Mouse (Mus musculus) heart, embryonic 15.5 days (tissue): ENCODE results near the gene Rab25. TPM values are rescaled to one million over a fixed set of nuclear protein-coding genes. Genes with fewer than 3 reads are reported as not detected.

Source experiments
- ATAC-seq: fragments of 200-750 bp; cut with Nextera tagmentation; replicated peaks from 2 replicates; pipeline ENCODE4 v1.8.0; 2017; ENCODE audit warnings: low read depth, moderate TSS enrichment; ENCODE audit not compliant: insufficient number of reproducible peaks, insufficient read depth, low FRiP score
- H3K27ac ChIP-seq: fragments of 300-500 bp; sonication (generic); 2 replicates; pipeline ENCODE4 v1.5.1; 2015; ENCODE audit warnings: mild to moderate bottlenecking, inconsistent platforms
- H3K27me3 ChIP-seq: fragments of 300-500 bp; sonication (generic); 2 replicates; pipeline ENCODE4 v1.6.1; 2015; ENCODE audit warnings: inconsistent platforms
- H3K36me3 ChIP-seq: fragments of 300-500 bp; sonication (generic); 2 replicates; pipeline ENCODE4 v1.6.1; 2015; ENCODE audit warnings: mild to moderate bottlenecking, inconsistent platforms
- H3K4me1 ChIP-seq: fragments of 300-500 bp; sonication (generic); replicated peaks from 2 replicates; pipeline ENCODE4 v1.6.1; 2015; ENCODE audit warnings: inconsistent platforms
- H3K4me2 ChIP-seq: fragments of 300-500 bp; sonication (generic); 2 replicates; pipeline ENCODE4 v1.6.1; 2015; ENCODE audit warnings: inconsistent platforms, mild to moderate bottlenecking, moderate library complexity
- H3K4me3 ChIP-seq: fragments of 300-500 bp; sonication (generic); 2 replicates; pipeline ENCODE4 v1.5.1; 2015; ENCODE audit warnings: mild to moderate bottlenecking, inconsistent platforms
- H3K9ac ChIP-seq: fragments of 300-500 bp; sonication (generic); 2 replicates; pipeline ENCODE4 v1.6.1; 2015; ENCODE audit warnings: mild to moderate bottlenecking, inconsistent platforms
- H3K9me3 ChIP-seq: fragments of 300-500 bp; sonication (generic); replicated peaks from 2 replicates; pipeline ENCODE4 v1.6.1; 2016; ENCODE audit warnings: inconsistent platforms
- WGBS: fragments of 180-500 bp; shearing (Covaris S2); methylation state at CpG from one replicate; pipeline ENCODE4 v1.1.7; 2015; ENCODE audit warnings: mixed read lengths; 5-methylcytosine and 5-hydroxymethylcytosine counted together
- polyA plus RNA-seq: library from polyadenylated mRNA; unstranded; fragments of >200 nt; fragmentation: Nextera tagmentation; extraction: Ambion mirVana; gene quantifications from 2 replicates; pipeline ENCODE4 v1.2.1, GENCODE M21; 2015

Rab25 gene
- polyA plus RNA-seq, 1 experiment from 2014 or later, result 0.92 TPM

DNA sequence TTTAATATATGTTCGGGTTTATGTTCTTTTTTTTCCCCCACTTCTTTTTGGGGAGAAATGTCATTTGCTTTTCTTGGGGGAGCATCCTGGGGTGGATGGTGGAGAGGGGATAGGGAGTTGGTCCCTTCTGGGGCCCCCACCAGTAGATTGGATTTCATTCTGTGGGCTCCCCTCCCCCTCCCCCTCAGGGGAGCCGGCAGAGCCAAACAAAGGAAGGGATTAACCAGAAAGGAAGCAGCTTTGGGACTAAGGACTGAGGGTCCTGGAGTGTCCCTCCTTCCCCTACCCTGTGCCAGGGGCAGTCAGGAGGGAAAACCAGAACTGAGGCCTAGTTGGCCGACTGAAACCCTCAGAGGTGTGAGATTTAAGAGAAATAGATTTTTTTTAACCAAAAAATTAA lies 8.7 kb downstream of the Rab25 start:
- no peak overlapping the region for H3K9ac ChIP-seq
- ATAC-seq, result no peak
- no peak overlapping the region for H3K4me2 ChIP-seq
- no peaks in the 10 kb centered on the region for H3K27me3 ChIP-seq
- peaks cover 48% of the 10 kb centered on the region for H3K4me1 ChIP-seq
- 42% methylated on average over 3 of the region's 3 CpGs for WGBS
- H3K27ac ChIP-seq, result no peak overlapping the region
- no peak overlapping the region for H3K4me3 ChIP-seq
- H3K36me3 ChIP-seq, result peaks cover 26% of the 10 kb centered on the region; the same call in 1 of the 2 replicates
- H3K9me3 ChIP-seq, result no peaks in the 10 kb centered on the region

DNA sequence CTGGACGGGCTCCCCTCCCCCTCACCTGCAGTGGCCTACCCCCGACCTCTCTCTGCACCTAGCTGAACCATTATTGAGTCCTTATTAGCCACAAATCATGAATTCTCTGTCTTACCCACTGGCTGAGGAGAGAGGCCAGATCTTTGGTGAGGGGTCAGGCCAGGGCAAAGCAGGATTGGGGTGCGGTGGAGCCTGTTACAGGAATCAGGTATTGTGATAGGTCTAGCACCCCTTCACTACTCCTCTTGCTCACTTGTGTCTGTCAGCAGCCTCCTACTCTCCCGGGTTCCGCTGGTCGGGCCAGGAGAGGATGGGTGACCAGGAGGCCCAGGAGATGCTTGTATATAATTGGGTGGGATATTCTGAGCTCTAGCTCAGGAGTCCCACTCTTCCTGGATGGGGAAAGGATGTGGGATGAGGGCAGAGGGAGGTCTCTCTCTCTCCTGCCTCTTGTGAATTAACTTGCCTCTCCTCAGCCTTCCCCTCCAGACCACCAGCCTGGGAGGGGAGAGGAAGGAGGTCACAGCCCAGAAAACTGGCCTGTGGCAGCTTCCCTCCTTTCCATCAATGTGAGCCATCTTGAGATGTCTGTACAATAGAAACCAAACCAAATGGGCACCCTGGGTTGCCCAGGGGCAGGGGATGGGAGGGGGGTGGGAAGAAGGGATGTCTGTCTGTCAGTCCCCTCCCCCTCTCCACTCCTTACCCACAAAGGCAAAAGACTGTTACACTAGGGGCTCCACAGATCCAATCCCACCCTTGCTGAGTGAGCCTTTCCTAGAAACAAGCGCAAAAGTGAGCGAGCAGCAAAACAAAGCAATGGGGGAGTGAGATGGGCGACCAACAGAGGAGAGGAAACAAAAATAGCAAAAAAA lies 9.6 kb downstream of the Rab25 start:
- Histone ChIP-seq H3K4me3 (no peak overlapping the region), H3K4me2 (no peak overlapping the region), H3K27ac (no peak overlapping the region), H3K27me3 (no peaks in the 10 kb centered on the region), H3K9me3 (no peaks in the 10 kb centered on the region), H3K9ac (no peak overlapping the region), H3K36me3 (peaks cover 26% of the 10 kb centered on the region; the same call in 1 of the 2 replicates), H3K4me1 (peaks cover 57% of the 10 kb centered on the region)
- ATAC-seq, result no peak
- WGBS, result 60% methylated on average over 9 of the region's 9 CpGs

DNA sequence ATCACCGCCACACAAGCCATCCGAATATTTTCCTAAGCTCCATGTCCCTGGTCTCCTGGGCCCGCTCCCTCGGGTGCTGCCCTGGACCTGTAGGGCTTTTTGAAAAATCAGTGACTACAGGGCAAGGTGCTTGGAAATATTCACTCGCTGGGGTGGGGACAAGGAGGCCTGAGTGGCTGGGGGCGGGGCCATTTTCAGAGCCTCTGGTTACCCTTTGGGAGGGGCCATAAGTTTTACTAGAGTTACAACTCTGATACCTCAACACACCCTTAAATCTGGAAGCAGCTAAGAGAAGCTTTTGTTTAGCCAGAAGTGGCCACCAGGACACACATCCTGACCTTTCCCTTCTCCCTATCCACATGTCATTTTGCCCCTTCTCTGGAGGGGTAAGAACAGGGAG lies 11.0 kb downstream of the Rab25 start:
- no peak for ATAC-seq
- Histone ChIP-seq H3K27me3 (no peaks in the 10 kb centered on the region), H3K36me3 (peaks cover 26% of the 10 kb centered on the region; the same call in 1 of the 2 replicates), H3K4me3 (peak overlapping the region; percentile 37; the same call in 1 of the 2 replicates), H3K9me3 (no peaks in the 10 kb centered on the region), H3K9ac (peak overlapping the region; percentile 29; the same call in 1 of the 2 replicates), H3K4me2 (peak overlapping the region; percentile 74), H3K4me1 (peaks cover 62% of the 10 kb centered on the region), H3K27ac (0 out of 2 replicates have a peak overlapping the region, but pooled peaks have one; percentile 32)
- 75% methylated on average over 6 of the region's 6 CpGs for WGBS

DNA sequence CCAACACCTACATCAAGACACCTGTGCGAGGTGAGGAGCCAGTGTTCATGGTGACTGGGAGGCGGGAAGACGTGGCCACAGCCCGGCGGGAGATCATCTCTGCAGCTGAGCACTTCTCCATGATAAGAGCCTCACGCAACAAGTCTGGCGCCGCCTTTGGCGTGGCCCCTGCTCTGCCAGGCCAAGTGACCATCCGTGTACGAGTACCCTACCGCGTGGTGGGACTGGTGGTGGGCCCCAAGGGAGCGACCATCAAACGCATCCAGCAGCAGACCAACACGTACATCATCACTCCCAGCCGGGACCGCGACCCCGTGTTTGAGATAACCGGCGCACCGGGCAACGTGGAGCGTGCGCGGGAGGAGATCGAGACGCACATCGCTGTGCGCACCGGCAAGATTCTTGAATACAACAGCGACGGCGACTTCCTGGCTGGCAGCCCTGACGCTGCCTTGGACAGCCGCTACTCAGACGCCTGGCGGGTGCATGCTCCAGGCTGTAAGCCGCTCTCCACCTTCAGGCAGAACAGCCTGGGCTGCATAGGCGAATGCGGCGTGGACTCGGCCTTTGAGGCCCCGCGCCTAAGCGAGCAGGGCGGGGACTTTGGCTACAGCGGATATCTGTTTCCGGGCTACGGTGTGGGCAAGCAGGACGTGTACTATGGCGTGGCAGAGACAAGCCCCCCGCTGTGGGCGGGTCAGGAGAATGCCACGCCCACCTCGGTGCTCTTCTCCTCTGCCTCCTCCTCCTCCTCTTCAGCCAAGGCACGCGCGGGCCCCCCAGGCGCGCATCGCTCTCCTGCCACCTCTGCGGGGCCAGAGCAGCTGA lies 11.8 kb downstream of the Rab25 start:
- peaks cover 26% of the 10 kb centered on the region; the same call in 1 of the 2 replicates for H3K36me3 ChIP-seq
- peak overlapping the region; percentile 39 for H3K9ac ChIP-seq
- peak overlapping the region; percentile 74 for H3K4me2 ChIP-seq
- peaks cover 59% of the 10 kb centered on the region for H3K4me1 ChIP-seq
- no peaks in the 10 kb centered on the region for H3K27me3 ChIP-seq
- H3K27ac ChIP-seq, result peak overlapping the region; percentile 32; the same call in 1 of the 2 replicates
- peak overlapping the region; percentile 37 for H3K4me3 ChIP-seq
- H3K9me3 ChIP-seq, result no peaks in the 10 kb centered on the region
- ATAC-seq, result peak; percentile 34; the same call in 1 of the 2 replicates
- WGBS, result 11% methylated on average over 64 of the region's 64 CpGs

DNA sequence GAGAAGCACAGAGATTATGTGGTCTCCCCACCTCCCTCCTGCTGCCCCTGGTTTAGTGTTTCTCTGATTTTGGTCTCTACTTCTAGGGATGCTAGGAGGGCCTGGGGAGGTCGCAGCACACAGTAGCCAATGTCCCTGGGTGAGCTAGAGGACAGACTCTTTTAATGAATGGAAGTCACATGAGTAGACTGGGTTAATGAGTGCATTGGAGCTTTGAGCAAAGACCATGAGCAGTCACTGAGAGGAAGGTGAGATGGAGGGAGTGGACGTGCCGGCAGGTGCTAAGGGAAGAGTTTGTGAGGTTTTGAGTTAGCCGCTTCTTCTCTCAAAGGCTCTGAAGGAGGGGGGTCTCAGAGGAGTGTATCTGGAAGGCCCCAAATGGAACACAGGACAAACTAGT lies 12.6 kb downstream of the Rab25 start:
- 73% methylated on average over 4 of the region's 4 CpGs for WGBS
- H3K4me3 ChIP-seq, result no peak overlapping the region
- H3K27ac ChIP-seq, result no peak overlapping the region
- no peaks in the 10 kb centered on the region for H3K27me3 ChIP-seq
- no peak for ATAC-seq
- peaks cover 61% of the 10 kb centered on the region for H3K4me1 ChIP-seq
- no peak overlapping the region for H3K9ac ChIP-seq
- peaks cover 26% of the 10 kb centered on the region; the same call in 1 of the 2 replicates for H3K36me3 ChIP-seq
- peak overlapping the region; percentile 74 for H3K4me2 ChIP-seq
- no peaks in the 10 kb centered on the region for H3K9me3 ChIP-seq

DNA sequence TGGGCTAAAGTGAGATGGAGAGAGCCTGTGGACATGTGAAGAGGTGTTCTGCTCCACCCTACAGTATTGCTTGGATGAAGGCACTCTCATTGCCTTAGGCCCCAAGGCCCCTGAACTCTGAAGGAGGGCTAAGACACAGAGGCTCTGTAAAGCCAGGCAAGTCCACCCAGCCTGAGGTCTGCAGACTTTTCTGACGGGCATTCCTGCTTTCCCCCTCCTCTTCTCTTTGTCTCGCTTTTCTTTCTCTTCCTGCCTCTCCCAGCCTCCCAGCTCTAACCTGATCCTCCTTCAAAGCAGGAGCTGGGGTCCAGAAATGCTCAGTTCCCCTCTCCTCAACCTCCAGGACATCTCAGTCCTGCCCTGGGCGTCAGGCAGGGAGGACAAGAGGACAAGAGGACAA lies 13.1 kb downstream of the Rab25 start:
- WGBS, result 49% methylated on average over 3 of the region's 3 CpGs
- H3K4me2 ChIP-seq, result peak overlapping the region; percentile 74
- peak overlapping the region; percentile 94 for H3K4me3 ChIP-seq
- H3K27ac ChIP-seq, result 0 out of 2 replicates have a peak overlapping the region, but pooled peaks have one; percentile 89
- H3K4me1 ChIP-seq, result peaks cover 61% of the 10 kb centered on the region
- H3K36me3 ChIP-seq, result peaks cover 26% of the 10 kb centered on the region; the same call in 1 of the 2 replicates
- H3K27me3 ChIP-seq, result no peaks in the 10 kb centered on the region
- no peak overlapping the region for H3K9ac ChIP-seq
- H3K9me3 ChIP-seq, result no peaks in the 10 kb centered on the region
- no peak for ATAC-seq

DNA sequence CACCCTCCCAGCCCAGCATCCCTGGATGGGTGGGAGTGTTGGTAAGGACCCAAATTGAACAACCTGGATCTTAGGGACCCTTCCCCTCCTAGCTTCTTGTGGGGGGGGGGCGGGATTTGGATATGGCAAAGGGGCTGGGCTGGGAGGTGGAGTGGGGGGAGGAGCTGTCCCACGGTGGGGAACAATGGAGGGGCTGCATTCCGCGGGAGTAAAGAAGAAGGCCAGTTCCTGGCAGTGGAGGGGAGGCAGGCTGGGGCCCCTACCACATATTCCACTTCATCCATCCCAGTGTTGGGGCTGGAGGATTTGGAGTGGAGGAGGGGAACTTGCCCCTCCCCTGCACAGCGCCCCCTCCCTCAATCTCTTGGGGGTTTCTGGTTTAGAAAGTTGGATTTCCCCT lies 14.4 kb downstream of the Rab25 start:
- no peak for ATAC-seq
- H3K4me2 ChIP-seq, result peak overlapping the region; percentile 74
- no peaks in the 10 kb centered on the region for H3K9me3 ChIP-seq
- H3K36me3 ChIP-seq, result peaks cover 26% of the 10 kb centered on the region; the same call in 1 of the 2 replicates
- peak overlapping the region; percentile 89 for H3K27ac ChIP-seq
- H3K27me3 ChIP-seq, result no peaks in the 10 kb centered on the region
- H3K4me3 ChIP-seq, result peak overlapping the region; percentile 94
- peak overlapping the region; percentile 94 for H3K9ac ChIP-seq
- 9% methylated on average over 4 of the region's 5 CpGs for WGBS
- peaks cover 71% of the 10 kb centered on the region for H3K4me1 ChIP-seq

DNA sequence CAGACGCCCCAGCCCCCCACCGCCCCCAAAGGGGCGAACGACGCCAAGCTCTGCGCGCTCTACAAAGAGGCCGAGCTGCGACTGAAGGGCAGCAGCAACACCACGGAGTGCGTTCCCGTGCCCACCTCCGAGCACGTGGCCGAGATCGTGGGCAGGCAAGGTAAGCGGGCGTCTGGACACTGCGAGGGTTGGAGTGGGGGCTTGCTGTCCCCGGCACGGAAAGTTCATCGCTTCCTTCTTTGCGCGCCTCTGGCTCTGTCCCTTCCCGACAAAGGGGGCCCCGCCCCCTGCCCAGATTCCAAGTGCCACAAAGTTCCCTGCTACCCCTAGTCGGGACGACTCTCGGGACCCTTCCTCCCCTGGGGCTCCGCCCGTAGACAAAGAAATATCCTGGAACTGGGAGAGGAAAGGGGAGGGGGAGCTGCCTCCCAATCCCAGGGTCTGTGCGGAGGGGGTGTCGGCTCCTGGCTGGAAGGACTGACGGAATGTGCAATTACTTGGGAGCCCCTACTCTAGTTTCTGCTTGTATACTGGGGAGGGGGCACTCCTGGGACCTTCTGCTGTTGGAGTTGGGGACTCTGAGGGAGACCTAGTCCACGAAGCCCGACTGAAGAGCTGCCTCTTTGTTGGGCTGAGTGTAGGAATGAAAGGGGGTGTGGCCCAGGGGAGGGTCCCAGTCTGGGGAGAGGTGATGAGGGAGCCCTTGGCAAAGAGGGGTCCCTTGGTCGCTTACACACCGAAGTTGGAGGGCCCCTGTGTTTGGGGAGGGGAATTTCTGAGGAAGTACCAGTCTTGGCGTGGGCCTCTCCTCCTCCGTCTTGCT lies 15.2 kb downstream of the Rab25 start:
- Histone ChIP-seq H3K9ac (peak overlapping the region; percentile 94), H3K27me3 (no peaks in the 10 kb centered on the region), H3K27ac (peak overlapping the region; percentile 89), H3K9me3 (no peaks in the 10 kb centered on the region), H3K4me3 (peak overlapping the region; percentile 94), H3K36me3 (peaks cover 17% of the 10 kb centered on the region; the same call in 1 of the 2 replicates), H3K4me1 (peaks cover 71% of the 10 kb centered on the region), H3K4me2 (peak overlapping the region; percentile 74)
- ATAC-seq, result no peak
- 1% methylated on average over 40 of the region's 40 CpGs for WGBS

DNA sequence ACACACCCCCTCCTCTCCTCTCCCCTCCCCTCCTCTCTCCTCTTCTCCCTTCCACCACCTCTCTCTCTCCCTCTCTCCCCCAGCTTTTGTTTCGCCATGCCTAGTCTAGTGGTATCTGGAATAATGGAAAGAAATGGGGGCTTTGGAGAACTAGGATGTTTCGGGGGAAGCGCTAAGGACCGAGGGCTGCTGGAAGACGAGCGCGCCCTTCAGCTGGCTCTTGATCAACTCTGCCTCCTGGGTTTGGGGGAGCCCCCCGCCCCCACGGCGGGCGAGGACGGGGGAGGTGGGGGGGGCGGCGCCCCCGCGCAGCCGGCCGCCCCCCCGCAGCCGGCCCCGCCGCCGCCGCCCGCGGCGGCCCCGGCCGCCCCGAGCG lies 15.8 kb downstream of the Rab25 start, which contains the start of gene Mex3a:
Gene Mex3a (plus strand): TSS at position 97 of the 376 bp plus-strand sequence.
- peaks cover 75% of the 10 kb centered on the region for H3K4me1 ChIP-seq
- H3K4me2 ChIP-seq, result peak within 1 kb of the TSS; percentile 74
- H3K27me3 ChIP-seq, result no peaks in the 10 kb centered on the region
- WGBS, result under 1% methylated on average over 24 of the region's 31 CpGs
- H3K36me3 ChIP-seq, result peaks cover 11% of the 10 kb centered on the region; the same call in 1 of the 2 replicates
- peak within 1 kb of the TSS; percentile 94 for H3K9ac ChIP-seq
- H3K4me3 ChIP-seq, result peak within 1 kb of the TSS; percentile 94
- ATAC-seq, result no peak; the same call in 1 of the 2 replicates
- H3K9me3 ChIP-seq, result no peaks in the 10 kb centered on the region
- peak within 1 kb of the TSS; percentile 89 for H3K27ac ChIP-seq
